Mouse (Mus musculus) stomach, embryonic 14.5 days (tissue): ENCODE measurements at regions not wholly inside any gene's neighbourhood (a gene's known extent, or its start where the extent isn't known, plus 50 kb on each side); places are given as distances from the start of the nearest gene placed in this dataset.

Experiments
- ATAC-seq: fragments of 200-750 bp; cut with Nextera tagmentation; 2 replicates; pipeline ENCODE4 v1.8.0; 2017; ENCODE audit warnings: low read depth, moderate TSS enrichment; ENCODE audit not compliant: insufficient number of reproducible peaks, insufficient read depth, low FRiP score
- H3K27ac ChIP-seq: fragments of 300-500 bp; sonication (generic); 2 replicates; pipeline ENCODE4 v1.5.1; 2014; ENCODE audit warnings: mild to moderate bottlenecking, low read length, moderate library complexity, mixed read lengths
- H3K27me3 ChIP-seq: fragments of 300-500 bp; sonication (generic); 2 replicates; pipeline ENCODE4 v1.6.1; 2014; ENCODE audit warnings: low read length, control low read depth, mixed read lengths; ENCODE audit not compliant: control insufficient read depth, insufficient read depth
- H3K36me3 ChIP-seq: fragments of 300-500 bp; sonication (generic); 2 replicates; pipeline ENCODE4 v1.6.1; 2014; ENCODE audit warnings: mild to moderate bottlenecking, control low read depth, low read length, moderate library complexity, mixed read lengths; ENCODE audit not compliant: control insufficient read depth, insufficient read depth
- H3K4me1 ChIP-seq: fragments of 300-500 bp; sonication (generic); 2 replicates; pipeline ENCODE4 v1.6.1; 2014; ENCODE audit warnings: low read length, control low read depth, mixed read lengths; ENCODE audit not compliant: control insufficient read depth, insufficient read depth
- H3K4me2 ChIP-seq: fragments of 300-500 bp; sonication (generic); replicated peaks from 2 replicates; pipeline ENCODE4 v1.6.1; 2014; ENCODE audit warnings: low read depth, low read length, control low read depth
- H3K4me3 ChIP-seq: fragments of 300-500 bp; sonication (generic); 2 replicates; pipeline ENCODE4 v1.5.1; 2014; ENCODE audit warnings: low read depth, low read length, control low read depth
- H3K9ac ChIP-seq: fragments of 300-500 bp; sonication (generic); replicated peaks from 2 replicates; pipeline ENCODE4 v1.6.1; 2014; ENCODE audit warnings: low read depth, mild to moderate bottlenecking, control low read depth, low read length, moderate library complexity, mixed read lengths
- H3K9me3 ChIP-seq: fragments of 300-500 bp; sonication (generic); 2 replicates; pipeline ENCODE4 v1.6.1; 2016; ENCODE audit warnings: low read depth, low read length, control low read depth; ENCODE audit not compliant: control insufficient read depth
- WGBS: fragments of 180-500 bp; shearing (Covaris S2); extraction: QIAGEN DNeasy Blood & Tissue Kit; methylation state at CpG from one replicate; pipeline ENCODE4 v1.1.7; 2014; 5-methylcytosine and 5-hydroxymethylcytosine counted together

- H3K4me2 ChIP-seq = no peak overlapping the region
- no peaks in the 10 kb centered on the region for H3K9me3 ChIP-seq
- no peak overlapping the region for H3K4me3 ChIP-seq
- no peak for ATAC-seq
- H3K4me1 ChIP-seq = peaks cover 5% of the 10 kb centered on the region; the same call in 1 of the 2 replicates
- H3K27me3 ChIP-seq = no peaks in the 10 kb centered on the region
- no peaks in the 10 kb centered on the region for H3K36me3 ChIP-seq
- no peak overlapping the region for H3K27ac ChIP-seq
- WGBS = 86% methylated on average over 2 of the region's 2 CpGs
- H3K9ac ChIP-seq = no peak overlapping the region
Measured at GRCm38 (mm10) chr3:132018505-132018904, 66.6 kb upstream of the Dkk2 start.

- no peak for ATAC-seq
- no peaks in the 10 kb centered on the region for H3K36me3 ChIP-seq
Measured at GRCm38 (mm10) chr3:132022032-132022431, 63.1 kb upstream of the Dkk2 start.

GRCm38 (mm10) chr3:132023342-132023741 lies 61.8 kb upstream of the Dkk2 start:
- Histone ChIP-seq H3K4me3 (no peak overlapping the region), H3K9me3 (no peaks in the 10 kb centered on the region), H3K4me2 (no peak overlapping the region), H3K9ac (no peak overlapping the region), H3K27me3 (no peaks in the 10 kb centered on the region), H3K27ac (no peak overlapping the region), H3K36me3 (no peaks in the 10 kb centered on the region), H3K4me1 (peaks cover 5% of the 10 kb centered on the region; the same call in 1 of the 2 replicates)
- ATAC-seq = no peak
- WGBS = 73% methylated on average over 6 of the region's 6 CpGs

More at GRCm38 (mm10) chr3:132022032-132022431, 63.1 kb upstream of the Dkk2 start:
- Histone ChIP-seq H3K9me3 (no peaks in the 10 kb centered on the region), H3K27me3 (no peaks in the 10 kb centered on the region), H3K4me2 (no peak overlapping the region), H3K27ac (no peak overlapping the region), H3K4me3 (no peak overlapping the region), H3K9ac (no peak overlapping the region), H3K4me1 (peaks cover 5% of the 10 kb centered on the region; the same call in 1 of the 2 replicates)
- WGBS = 40% methylated on average over 4 of the region's 4 CpGs

- Histone ChIP-seq H3K27ac (no peak overlapping the region), H3K9ac (no peak overlapping the region), H3K27me3 (no peaks in the 10 kb centered on the region), H3K4me1 (0 out of 2 replicates have a peak, but pooled peaks cover 3% of the 10 kb centered on the region), H3K4me3 (no peak overlapping the region), H3K9me3 (no peaks in the 10 kb centered on the region), H3K4me2 (no peak overlapping the region), H3K36me3 (no peaks in the 10 kb centered on the region)
- 91% methylated on average over 3 of the region's 3 CpGs for WGBS
- no peak for ATAC-seq
Measured at GRCm38 (mm10) chr3:132029112-132029511, 56.0 kb upstream of the Dkk2 start.

- H3K27ac ChIP-seq = no peak overlapping the region
- H3K4me2 ChIP-seq = no peak overlapping the region
- no peaks in the 10 kb centered on the region for H3K27me3 ChIP-seq
- H3K9ac ChIP-seq = no peak overlapping the region
- no peak overlapping the region for H3K4me3 ChIP-seq
- H3K4me1 ChIP-seq = 0 out of 2 replicates have a peak, but pooled peaks cover 3% of the 10 kb centered on the region
- WGBS = 28% methylated on average over 5 of the region's 5 CpGs
- no peaks in the 10 kb centered on the region for H3K36me3 ChIP-seq
- H3K9me3 ChIP-seq = no peaks in the 10 kb centered on the region
- no peak for ATAC-seq
Measured at GRCm38 (mm10) chr3:132033078-132033713, 51.9 kb upstream of the Dkk2 start.

GRCm38 (mm10) chr3:132035176-132035575 lies 49.9 kb upstream of the Dkk2 start:
- H3K27ac ChIP-seq = no peak overlapping the region

More at GRCm38 (mm10) chr3:132035176-132035575, 49.9 kb upstream of the Dkk2 start:
- WGBS = 66% methylated on average over 2 of the region's 2 CpGs
- no peaks in the 10 kb centered on the region for H3K9me3 ChIP-seq
- no peak overlapping the region for H3K4me2 ChIP-seq
- ATAC-seq = no peak
- H3K4me3 ChIP-seq = no peak overlapping the region
- no peaks in the 10 kb centered on the region for H3K36me3 ChIP-seq
- H3K9ac ChIP-seq = no peak overlapping the region
- no peaks in the 10 kb centered on the region for H3K27me3 ChIP-seq
- H3K4me1 ChIP-seq = 0 out of 2 replicates have a peak, but pooled peaks cover 3% of the 10 kb centered on the region
